Mouse (Mus musculus): ENCODE results near the gene Reg3a. TPM values are rescaled to one million over a fixed set of nuclear protein-coding genes. Genes with fewer than 3 reads are reported as not detected.

The Reg3a gene
- polyA plus RNA-seq, 1 experiment from 2014 or later = not detected

Other genes with a start within 250 kb of the Reg3a start
- not detected in 2 replicates for gene Reg3b, start 10.1 kb upstream of the Reg3a start, polyA plus RNA-seq (2016; fragmentation: Nextera tagmentation; extraction: Ambion mirVana)
- not detected in 2 replicates for gene Reg3d, start 1.8 kb upstream of the Reg3a start, polyA plus RNA-seq (2016; fragmentation: Nextera tagmentation; extraction: Ambion mirVana)
- not detected in 2 replicates for gene Reg2, start 14.9 kb downstream of the Reg3a start, polyA plus RNA-seq (2016; fragmentation: Nextera tagmentation; extraction: Ambion mirVana)
- not detected in 2 replicates for gene Reg1, start 42.0 kb downstream of the Reg3a start, polyA plus RNA-seq (2016; fragmentation: Nextera tagmentation; extraction: Ambion mirVana)
- gene Reg3g, start 88.2 kb downstream of the Reg3a start, polyA plus RNA-seq (2016; fragmentation: Nextera tagmentation; extraction: Ambion mirVana) = not detected in 2 replicates

Measured in midbrain, embryonic 12.5 days (tissue).